Mouse (Mus musculus) kidney, adult 2 months (tissue): ENCODE results near the gene Slc6a18. TPM values are rescaled to one million over a fixed set of nuclear protein-coding genes. Genes with fewer than 3 reads are reported as not detected.

Source experiments
- DNase-seq: peaks from one replicate; pipeline ENCODE4 v3.0.0; 2021
- H3K27ac ChIP-seq: fragments of 200-500 bp; 2 replicates; pipeline ENCODE4 v1.5.1; 2012; ENCODE audit warnings: low read depth, low read length, control low read depth, inconsistent platforms; ENCODE audit not compliant: insufficient read depth
- H3K27me3 ChIP-seq: fragments of 200-500 bp; replicated peaks from 2 replicates; pipeline ENCODE4 v1.6.1; 2012; ENCODE audit warnings: mild to moderate bottlenecking, moderate library complexity, low read length, inconsistent platforms; ENCODE audit not compliant: control insufficient read depth, insufficient read depth
- H3K36me3 ChIP-seq: fragments of 200-500 bp; 2 replicates; pipeline ENCODE4 v1.6.1; 2012; ENCODE audit warnings: mild to moderate bottlenecking, moderate library complexity, low read length, inconsistent platforms; ENCODE audit not compliant: control insufficient read depth, insufficient read depth
- H3K4me1 ChIP-seq: fragments of 200-500 bp; 2 replicates; pipeline ENCODE4 v1.6.1; 2011; ENCODE audit warnings: low read length; ENCODE audit not compliant: control insufficient read depth, insufficient read depth
- H3K4me3 ChIP-seq: fragments of 200-500 bp; 2 replicates; pipeline ENCODE4 v1.5.1; 2011; ENCODE audit warnings: mild to moderate bottlenecking, low read depth, low read length, control low read depth; ENCODE audit not compliant: insufficient read depth
- CTCF ChIP-seq: fragments of 200-500 bp; conservative IDR thresholded peaks from 2 replicates; pipeline ENCODE4 v1.5.1; 2011; ENCODE audit warnings: low read depth, mild to moderate bottlenecking, control low read depth, low read length, moderate library complexity, mixed read lengths; ENCODE audit not compliant: insufficient read depth, insufficient read length
- POLR2A ChIP-seq: fragments of 200-500 bp; IDR thresholded peaks from one replicate; pipeline ENCODE4 v1.6.1; 2011; ENCODE audit warnings: low read depth, low read length, control low read depth
- WGBS: fragments of 180-500 bp; shearing (Covaris S2); methylation state at CpG from one replicate; pipeline ENCODE4 v1.1.7; 2018; 5-methylcytosine and 5-hydroxymethylcytosine counted together
- polyA plus RNA-seq: library from polyadenylated mRNA; depleted of rRNA; stranded (reverse); fragments of >200 nt; gene quantifications from 2 replicates; pipeline ENCODE4 v1.2.3, GENCODE M21; 2012

The Slc6a18 gene
- polyA plus RNA-seq, 1 experiment, result 438 TPM

GRCm38 (mm10) chr13:73687601-73688000 is 9.8 kb upstream of the Slc6a18 start:
- no peak overlapping the region for H3K4me3 ChIP-seq
- H3K4me1 ChIP-seq, result peaks cover 60% of the 10 kb centered on the region
- no peaks in the 10 kb centered on the region for H3K27me3 ChIP-seq
- 29% methylated on average over 3 of the region's 3 CpGs for WGBS
- no peak overlapping the region; the same call in 1 of the 2 replicates for H3K27ac ChIP-seq
- TF ChIP-seq POLR2A (no peak), CTCF (no peak)
- no peaks in the 10 kb centered on the region; the same call in 1 of the 2 replicates for H3K36me3 ChIP-seq
- DNase-seq, result peak; percentile 68

- Histone ChIP-seq H3K27me3 (no peaks in the 10 kb centered on the region), H3K4me1 (peaks cover 63% of the 10 kb centered on the region), H3K36me3 (no peaks in the 10 kb centered on the region; the same call in 1 of the 2 replicates), H3K27ac (no peak overlapping the region), H3K4me3 (no peak overlapping the region)
- no peak for TF ChIP-seq POLR2A
- no peak for TF ChIP-seq CTCF
- DNase-seq, result no peak
- WGBS, result 71% methylated on average over 6 of the region's 6 CpGs
These were observed 7.7 kb upstream of the Slc6a18 start for GRCm38 (mm10) chr13:73685502-73685901.

DNA sequence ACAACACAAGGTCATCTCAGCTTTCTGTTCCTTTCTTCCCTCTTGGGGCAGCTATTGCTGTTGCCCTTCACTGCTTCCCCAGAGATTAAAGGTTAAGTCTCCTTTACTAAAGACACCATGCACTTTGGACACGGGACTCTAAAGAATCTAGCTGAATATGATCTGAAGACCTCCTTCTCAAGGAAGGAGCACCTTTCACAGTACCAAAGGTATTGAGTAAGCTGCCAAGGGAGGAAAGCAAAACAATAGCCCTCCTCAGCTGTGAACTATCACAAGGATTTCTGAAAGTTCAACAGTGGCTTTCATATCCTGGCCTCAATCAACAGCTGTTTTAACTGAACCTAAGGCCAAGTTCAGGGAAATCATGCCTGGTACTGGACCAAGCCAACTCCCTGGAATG is 6.6 kb upstream of the Slc6a18 start:
- H3K27me3 ChIP-seq, result no peaks in the 10 kb centered on the region
- no peak overlapping the region for H3K4me3 ChIP-seq
- H3K27ac ChIP-seq, result peak overlapping the region; percentile 79
- 37% methylated on average over 1 of the region's 1 CpGs for WGBS
- H3K36me3 ChIP-seq, result no peaks in the 10 kb centered on the region; the same call in 1 of the 2 replicates
- no peak for TF ChIP-seq POLR2A
- no peak for TF ChIP-seq CTCF
- peaks cover 63% of the 10 kb centered on the region for H3K4me1 ChIP-seq
- peak; percentile 70 for DNase-seq

- H3K27ac ChIP-seq, result peak overlapping the region; percentile 79
- H3K36me3 ChIP-seq, result no peaks in the 10 kb centered on the region; the same call in 1 of the 2 replicates
- TF ChIP-seq CTCF, result no peak
- TF ChIP-seq POLR2A, result no peak
- H3K27me3 ChIP-seq, result no peaks in the 10 kb centered on the region
- H3K4me3 ChIP-seq, result no peak overlapping the region
- WGBS, result 63% methylated on average over 11 of the region's 11 CpGs
- peaks cover 65% of the 10 kb centered on the region for H3K4me1 ChIP-seq
- DNase-seq, result peak; percentile 73
These were observed 5.9 kb upstream of the Slc6a18 start for GRCm38 (mm10) chr13:73683682-73684081.

GRCm38 (mm10) chr13:73682226-73682625 is 4.4 kb upstream of the Slc6a18 start:
- no peak for DNase-seq
- peak overlapping the region; percentile 1; the same call in 1 of the 2 replicates for H3K27ac ChIP-seq
- H3K4me1 ChIP-seq, result peaks cover 57% of the 10 kb centered on the region
- H3K27me3 ChIP-seq, result no peaks in the 10 kb centered on the region
- WGBS, result 90% methylated on average over 2 of the region's 2 CpGs
- H3K36me3 ChIP-seq, result no peaks in the 10 kb centered on the region; the same call in 1 of the 2 replicates
- H3K4me3 ChIP-seq, result no peak overlapping the region
- no peak for TF ChIP-seq POLR2A
- TF ChIP-seq CTCF, result no peak

DNA sequence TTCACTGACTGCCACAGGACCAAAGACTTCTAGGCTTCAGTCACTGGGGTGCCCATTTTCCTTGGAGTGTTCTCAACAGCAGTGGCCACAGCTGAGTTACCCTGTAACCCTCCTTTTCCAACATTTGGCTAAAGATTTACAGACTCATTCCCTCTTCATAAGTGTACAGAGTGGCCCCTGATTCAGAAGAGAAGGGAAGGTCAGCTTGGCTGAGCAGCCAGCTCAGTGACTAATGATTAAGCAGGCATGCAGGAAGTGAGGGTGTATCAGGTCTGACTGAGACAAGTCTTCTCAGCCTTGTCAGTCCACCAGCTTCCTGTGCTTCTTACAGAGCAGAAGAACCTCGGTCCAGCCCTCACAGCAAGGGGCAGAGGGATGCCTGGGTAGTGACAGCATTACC is 2.6 kb upstream of the Slc6a18 start:
- Histone ChIP-seq H3K27ac (peak overlapping the region; percentile 97), H3K4me3 (no peak overlapping the region), H3K27me3 (no peaks in the 10 kb centered on the region), H3K4me1 (peaks cover 53% of the 10 kb centered on the region), H3K36me3 (no peaks in the 10 kb centered on the region; the same call in 1 of the 2 replicates)
- 0% methylated on average over 1 of the region's 1 CpGs for WGBS
- TF ChIP-seq POLR2A, result no peak
- TF ChIP-seq CTCF, result no peak
- peak; percentile 93 for DNase-seq

DNA sequence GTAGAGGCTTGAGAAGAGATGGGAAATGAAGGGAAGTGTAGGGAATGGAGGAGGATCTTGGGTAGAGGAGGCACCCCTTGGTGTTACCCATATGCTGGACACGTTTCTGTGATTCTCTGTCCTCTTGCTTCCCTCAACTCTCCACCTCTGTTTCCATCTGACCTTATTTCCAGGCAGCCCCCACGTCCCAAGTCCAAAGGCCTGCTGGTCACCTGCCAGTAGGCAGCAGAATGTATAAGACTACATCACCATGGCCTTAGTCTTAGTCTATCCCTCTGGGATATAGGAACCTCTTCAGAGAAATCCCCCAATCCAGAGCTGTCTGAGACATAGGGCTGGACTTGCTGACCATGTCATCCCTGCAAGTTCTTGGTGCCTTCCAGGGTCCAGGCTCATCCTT is 1.5 kb upstream of the Slc6a18 start:
- Histone ChIP-seq H3K36me3 (no peaks in the 10 kb centered on the region; the same call in 1 of the 2 replicates), H3K4me1 (peaks cover 50% of the 10 kb centered on the region), H3K27me3 (no peaks in the 10 kb centered on the region), H3K27ac (peak overlapping the region; percentile 88), H3K4me3 (no peak overlapping the region)
- TF ChIP-seq POLR2A (no peak), CTCF (no peak)
- peak; percentile 78 for DNase-seq
- WGBS, result 47% methylated on average over 2 of the region's 2 CpGs

GRCm38 (mm10) chr13:73675161-73675560 is 2.7 kb downstream of the Slc6a18 start:
- WGBS, result 67% methylated on average over 7 of the region's 7 CpGs
- no peaks in the 10 kb centered on the region for H3K36me3 ChIP-seq
- DNase-seq, result peak; percentile 85

More at GRCm38 (mm10) chr13:73675161-73675560, 2.7 kb downstream of the Slc6a18 start:
- TF ChIP-seq CTCF, result no peak
- TF ChIP-seq POLR2A, result peak; percentile 14
- peak overlapping the region; percentile 44 for H3K4me3 ChIP-seq
- H3K27ac ChIP-seq, result peak overlapping the region; percentile 53; the same call in 1 of the 2 replicates
- peaks cover 20% of the 10 kb centered on the region for H3K4me1 ChIP-seq
- no peaks in the 10 kb centered on the region for H3K27me3 ChIP-seq
